Mouse (Mus musculus) stomach, postnatal 0 days (tissue): Measurements from ENCODE around the gene H2-DMa. TPM values are rescaled to one million over a fixed set of nuclear protein-coding genes. Genes with fewer than 3 reads are reported as not detected.
A peak's percentile ranks its signal among the peaks of the same experiment; 100 is the strongest.

Experiments used
- ATAC-seq: fragments of 200-750 bp; cut with Nextera tagmentation; 2 replicates; pipeline ENCODE4 v1.8.0; 2017; ENCODE audit not compliant: low FRiP score, low TSS enrichment
- DNase-seq: peaks from one replicate; pipeline ENCODE4 v3.0.0-alpha.2; 2016; ENCODE audit warnings: low spot score
- H3K27ac ChIP-seq: fragments of 300-500 bp; sonication (generic); replicated peaks from 2 replicates; pipeline ENCODE4 v1.5.1; 2014; ENCODE audit warnings: mild to moderate bottlenecking, control low read depth
- H3K27me3 ChIP-seq: fragments of 300-500 bp; sonication (generic); 2 replicates; pipeline ENCODE4 v1.6.1; 2014; ENCODE audit warnings: low read length; ENCODE audit not compliant: control insufficient read depth, insufficient read depth
- H3K36me3 ChIP-seq: fragments of 300-500 bp; sonication (generic); 2 replicates; pipeline ENCODE4 v1.6.1; 2014; ENCODE audit warnings: low read length, mixed read lengths; ENCODE audit not compliant: control insufficient read depth, insufficient read depth
- H3K4me1 ChIP-seq: fragments of 300-500 bp; sonication (generic); replicated peaks from 2 replicates; pipeline ENCODE4 v1.6.1; 2014; ENCODE audit warnings: antibody characterized with exemption; ENCODE audit not compliant: control insufficient read depth, insufficient read depth
- H3K4me2 ChIP-seq: fragments of 300-500 bp; sonication (generic); replicated peaks from 2 replicates; pipeline ENCODE4 v1.6.1; 2014; ENCODE audit warnings: low read depth, mild to moderate bottlenecking, control low read depth, moderate library complexity
- H3K4me3 ChIP-seq: fragments of 300-500 bp; sonication (generic); 2 replicates; pipeline ENCODE4 v1.5.1; 2014; ENCODE audit warnings: low read depth, low read length, control low read depth
- H3K9ac ChIP-seq: fragments of 300-500 bp; sonication (generic); 2 replicates; pipeline ENCODE4 v1.6.1; 2014; ENCODE audit warnings: mild to moderate bottlenecking, low read length, control low read depth, mixed read lengths
- H3K9me3 ChIP-seq: fragments of 300-500 bp; sonication (generic); 2 replicates; pipeline ENCODE4 v1.6.1; 2016; ENCODE audit warnings: low read length; ENCODE audit not compliant: control insufficient read depth
- CTCF ChIP-seq: IDR thresholded peaks from 2 replicates; pipeline ENCODE4 v1.5.1; 2016; ENCODE audit warnings: antibody characterized with exemption, low read depth, mild to moderate bottlenecking, moderate library complexity
- EP300 ChIP-seq: optimal IDR thresholded peaks from 2 replicates; pipeline ENCODE3; 2016; ENCODE audit warnings: antibody characterized with exemption
- WGBS: fragments of 180-500 bp; shearing (Covaris S2); extraction: QIAGEN DNeasy Blood & Tissue Kit; methylation state at CpG from one replicate; pipeline ENCODE4 v1.1.7; 2014; 5-methylcytosine and 5-hydroxymethylcytosine counted together
- polyA plus RNA-seq: library from polyadenylated mRNA; unstranded; fragments of >200 nt; fragmentation: Nextera tagmentation; extraction: Ambion mirVana; gene quantifications from 2 replicates; pipeline ENCODE4 v1.2.1, GENCODE M21; 2015

H2-DMa gene
- polyA plus RNA-seq, result 9.1 and 9.5 TPM in 2 replicates

- Histone ChIP-seq H3K4me3 (peak within 1 kb of the TSS; percentile 94), H3K9ac (peak within 1 kb of the TSS; percentile 96), H3K9me3 (no peaks in the 10 kb centered on the region), H3K27me3 (no peaks in the 10 kb centered on the region), H3K4me2 (peak within 1 kb of the TSS; percentile 95), H3K36me3 (peaks cover 24% of the 10 kb centered on the region), H3K4me1 (peaks cover 2% of the 10 kb centered on the region; the same call in 1 of the 2 replicates), H3K27ac (peak within 1 kb of the TSS; percentile 100)
- ATAC-seq, result peak; percentile 78
- DNase-seq, result peak; percentile 98
- peak; percentile 22; the same call in 1 of the 2 replicates for TF ChIP-seq CTCF
- peak; percentile 68 for TF ChIP-seq EP300
- WGBS, result under 1% methylated on average over 96 of the region's 96 CpGs
Observed at GRCm38 (mm10) chr17:34119249-34120179, at the start of gene H2-DMa. Gene H2-DMa, plus strand, starts transcription at chr17:34119541.

GRCm38 (mm10) chr17:34072091-34072490 lies 47.2 kb upstream of the H2-DMa start:
- ATAC-seq (no peak), DNase-seq (no peak)
- no peak overlapping the region for H3K27ac ChIP-seq
- H3K9me3 ChIP-seq, result no peaks in the 10 kb centered on the region
- no peak overlapping the region for H3K4me2 ChIP-seq
- H3K27me3 ChIP-seq, result no peaks in the 10 kb centered on the region
- no peaks in the 10 kb centered on the region for H3K36me3 ChIP-seq
- 65% methylated on average over 5 of the region's 5 CpGs for WGBS
- H3K9ac ChIP-seq, result no peak overlapping the region
- TF ChIP-seq EP300 (no peak), CTCF (no peak)
- no peak overlapping the region for H3K4me3 ChIP-seq
- H3K4me1 ChIP-seq, result no peaks in the 10 kb centered on the region

- WGBS, result 37% methylated on average over 7 of the region's 7 CpGs
- Histone ChIP-seq H3K27ac (no peak overlapping the region), H3K9ac (no peak overlapping the region), H3K9me3 (no peaks in the 10 kb centered on the region), H3K4me1 (no peaks in the 10 kb centered on the region), H3K4me3 (no peak overlapping the region), H3K36me3 (no peaks in the 10 kb centered on the region), H3K27me3 (no peaks in the 10 kb centered on the region), H3K4me2 (no peak overlapping the region)
- TF ChIP-seq EP300, result no peak
- TF ChIP-seq CTCF, result peak; percentile 74
- ATAC-seq (no peak), DNase-seq (peak; percentile 65)
Observed at GRCm38 (mm10) chr17:34075271-34075670, 44.1 kb upstream of the H2-DMa start.

- no peak for ATAC-seq
- no peaks in the 10 kb centered on the region for H3K36me3 ChIP-seq
- peak; percentile 82 for DNase-seq
- H3K9me3 ChIP-seq, result no peaks in the 10 kb centered on the region
- no peak overlapping the region for H3K27ac ChIP-seq
- no peaks in the 10 kb centered on the region for H3K4me1 ChIP-seq
- no peak overlapping the region for H3K4me2 ChIP-seq
- 1% methylated on average over 9 of the region's 9 CpGs for WGBS
- H3K9ac ChIP-seq, result no peak overlapping the region
- no peaks in the 10 kb centered on the region for H3K27me3 ChIP-seq
- TF ChIP-seq EP300 (no peak), CTCF (peak; percentile 87)
- H3K4me3 ChIP-seq, result no peak overlapping the region
Observed at GRCm38 (mm10) chr17:34077549-34077948, 41.8 kb upstream of the H2-DMa start.

- Histone ChIP-seq H3K27me3 (no peaks in the 10 kb centered on the region), H3K36me3 (no peaks in the 10 kb centered on the region), H3K4me1 (no peaks in the 10 kb centered on the region), H3K9ac (no peak overlapping the region), H3K4me3 (no peak overlapping the region), H3K27ac (no peak overlapping the region), H3K4me2 (no peak overlapping the region), H3K9me3 (no peaks in the 10 kb centered on the region)
- TF ChIP-seq EP300 (no peak), CTCF (no peak)
- ATAC-seq (no peak), DNase-seq (no peak)
- WGBS, result 55% methylated on average over 4 of the region's 4 CpGs
Observed at GRCm38 (mm10) chr17:34078148-34078547, 41.2 kb upstream of the H2-DMa start.

GRCm38 (mm10) chr17:34079002-34079401 lies 40.3 kb upstream of the H2-DMa start:
- Histone ChIP-seq H3K27ac (no peak overlapping the region), H3K4me1 (no peaks in the 10 kb centered on the region), H3K36me3 (no peaks in the 10 kb centered on the region), H3K9me3 (no peaks in the 10 kb centered on the region), H3K9ac (no peak overlapping the region), H3K27me3 (no peaks in the 10 kb centered on the region), H3K4me3 (no peak overlapping the region), H3K4me2 (no peak overlapping the region)
- 87% methylated on average over 11 of the region's 11 CpGs for WGBS
- no peak for DNase-seq
- no peak for TF ChIP-seq EP300
- no peak for TF ChIP-seq CTCF
- no peak for ATAC-seq
